Mouse (Mus musculus): ENCODE measurements around the gene Map7d1. TPM values are rescaled to one million over a fixed set of nuclear protein-coding genes. Genes with fewer than 3 reads are reported as not detected.

The Map7d1 gene
- polyA plus RNA-seq, 1 experiment from 2014 or later, result 18.2 TPM

DNA sequence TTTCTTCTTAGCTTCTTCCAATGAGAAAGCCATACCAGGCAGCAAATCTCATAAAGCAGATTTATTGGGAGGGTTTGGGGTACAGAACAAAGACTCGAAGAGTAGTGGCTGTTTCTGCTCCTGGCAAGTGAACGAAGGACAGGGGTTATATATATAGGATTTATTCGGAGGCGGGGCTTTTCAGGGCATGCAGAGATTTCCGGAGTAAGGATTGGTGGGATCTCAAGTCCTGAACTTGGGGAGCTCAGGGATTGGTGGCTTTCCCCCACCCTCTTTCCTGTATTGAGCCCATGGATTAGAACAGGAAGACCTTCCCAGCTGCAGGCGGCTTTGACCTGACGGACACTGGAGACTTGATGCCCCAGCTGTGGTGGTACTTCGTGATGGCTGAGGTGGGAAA lies 52.1 kb downstream of the Map7d1 start:
- DNase-seq (ENCODE audit: low spot score), result no peak

DNA sequence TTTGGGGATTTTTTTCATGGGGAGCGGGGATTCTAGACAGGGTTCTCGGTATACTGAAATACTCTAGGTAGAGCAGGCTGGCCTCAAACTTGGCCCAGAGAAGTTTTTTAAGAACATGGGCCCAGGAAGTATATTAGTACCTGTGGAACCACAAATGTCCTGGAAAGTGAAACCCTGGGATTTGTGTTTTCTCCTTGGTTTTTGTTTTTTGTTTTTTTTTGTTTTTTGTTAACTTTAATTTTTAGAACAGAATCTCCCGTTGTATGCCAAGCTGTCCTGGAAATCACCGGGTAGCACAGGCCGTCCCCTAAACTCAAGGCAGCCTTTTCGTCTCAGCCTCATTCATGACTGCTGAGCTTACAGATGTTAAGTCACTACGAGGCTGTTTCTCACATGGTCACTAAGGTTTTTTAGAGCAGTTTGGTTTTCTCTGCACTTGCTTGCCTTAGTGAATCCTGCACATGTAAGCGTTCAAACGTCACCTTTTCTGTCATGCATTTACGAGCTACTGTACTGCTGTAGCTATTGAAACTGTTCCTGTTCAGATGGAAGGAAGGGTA lies 52.7 kb downstream of the Map7d1 start:
- no peak for DNase-seq (ENCODE audit: low spot score)

DNA sequence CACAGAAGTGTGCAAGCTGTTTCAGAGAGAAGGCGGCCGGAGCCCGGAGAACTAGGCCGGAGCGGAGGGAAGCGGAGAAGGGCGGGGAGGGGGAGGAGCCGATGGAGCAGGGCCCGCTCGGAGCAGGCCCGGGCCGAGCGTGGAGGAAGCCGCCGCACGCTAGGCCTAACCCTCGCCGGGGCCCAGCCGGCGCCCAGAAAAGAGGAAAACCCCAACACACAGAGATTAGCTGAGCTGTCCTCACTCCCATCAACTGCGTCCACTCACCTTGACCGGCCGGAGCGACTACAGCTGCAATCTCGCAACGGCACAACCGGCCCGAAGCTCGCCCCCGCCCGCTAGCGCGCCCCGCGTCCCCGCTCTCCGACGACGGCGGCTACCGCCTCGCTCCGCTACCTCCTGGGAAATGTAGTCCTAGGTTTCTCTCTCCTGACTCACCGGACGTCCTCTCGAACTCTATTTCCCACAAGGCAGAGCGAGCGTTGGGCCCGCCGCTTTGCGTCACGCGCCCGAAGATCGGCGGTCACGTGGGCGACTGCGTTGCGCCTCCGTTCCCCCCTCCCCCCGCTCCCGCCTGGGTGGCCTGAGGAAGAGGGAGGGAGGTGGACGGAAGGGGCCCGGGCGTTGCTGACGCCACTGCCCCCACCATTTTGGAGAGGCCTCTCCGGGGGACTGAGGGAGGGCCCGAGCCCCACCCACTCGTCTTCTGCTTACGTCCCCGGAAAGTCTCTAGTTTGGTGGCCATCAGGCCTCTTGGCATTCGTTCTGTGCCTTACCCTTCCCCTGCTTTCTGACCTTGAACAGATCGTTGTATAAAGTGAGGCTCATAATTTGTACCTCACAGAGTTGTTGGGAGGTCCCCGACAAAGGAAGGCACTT lies 53.6 kb downstream of the Map7d1 start, which contains the start of gene Thrap3:
Gene Thrap3, minus strand, starts transcription at position 458 of the 879 bp plus-strand sequence.
- peak; percentile 97 for DNase-seq (ENCODE audit: low spot score)

DNA sequence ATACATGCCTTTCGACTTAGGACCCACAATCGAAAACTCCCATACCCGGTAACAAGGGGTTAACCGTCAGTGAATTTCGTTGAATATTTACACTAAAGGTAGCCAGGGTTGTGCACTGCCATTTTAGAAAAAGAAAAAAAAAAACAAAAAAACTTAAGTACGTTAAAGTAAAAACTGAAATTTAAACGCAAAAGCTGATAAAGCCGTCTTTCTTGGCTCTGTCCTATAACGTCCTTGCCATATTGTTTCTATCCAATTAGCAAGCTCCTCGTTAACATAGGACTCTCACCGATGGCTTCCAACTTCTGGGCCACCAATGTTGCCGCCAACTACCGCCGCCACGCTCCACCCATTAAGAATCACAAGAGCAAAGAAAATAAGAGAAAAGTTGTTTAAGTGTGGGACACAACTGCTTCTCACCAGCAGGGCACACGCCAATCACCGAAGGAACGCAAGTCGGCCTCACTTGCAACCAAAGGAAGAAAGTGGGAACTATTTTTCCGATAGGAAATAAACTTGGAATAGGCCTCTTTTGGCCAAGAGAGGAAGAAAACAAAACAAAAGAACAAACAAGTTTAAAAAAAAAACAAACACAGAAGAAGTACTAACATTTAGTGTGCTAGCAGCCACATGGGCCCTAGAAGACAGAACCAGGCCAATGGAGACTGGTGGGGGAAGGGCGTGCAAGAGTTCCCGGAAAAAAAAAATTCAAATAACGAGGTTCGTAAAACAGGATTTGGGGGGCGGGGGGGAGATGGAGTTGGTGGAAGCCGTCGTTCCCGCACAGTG lies 54.4 kb downstream of the Map7d1 start:
- DNase-seq (ENCODE audit: low spot score), result peak; percentile 67

DNA sequence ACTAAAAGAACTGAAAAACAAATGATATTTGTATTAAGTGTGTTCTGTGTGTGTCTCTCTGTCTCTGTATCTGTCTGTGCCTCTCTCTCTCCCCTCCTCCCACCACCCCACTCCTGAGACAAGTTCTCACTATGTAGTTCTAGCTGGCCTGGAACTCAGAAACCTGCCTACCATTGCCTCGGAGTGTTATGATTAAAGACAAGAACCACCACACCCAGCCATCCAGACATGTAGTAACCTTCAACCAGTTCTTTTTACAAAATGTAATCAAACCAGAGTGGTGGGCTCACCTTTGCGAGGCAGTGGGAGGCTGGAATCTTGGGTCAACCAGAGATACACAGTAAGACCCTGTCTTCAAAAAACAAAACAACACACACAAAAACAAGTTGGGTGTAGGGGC lies 55.5 kb downstream of the Map7d1 start:
- no peak for DNase-seq (ENCODE audit: low spot score)

DNA sequence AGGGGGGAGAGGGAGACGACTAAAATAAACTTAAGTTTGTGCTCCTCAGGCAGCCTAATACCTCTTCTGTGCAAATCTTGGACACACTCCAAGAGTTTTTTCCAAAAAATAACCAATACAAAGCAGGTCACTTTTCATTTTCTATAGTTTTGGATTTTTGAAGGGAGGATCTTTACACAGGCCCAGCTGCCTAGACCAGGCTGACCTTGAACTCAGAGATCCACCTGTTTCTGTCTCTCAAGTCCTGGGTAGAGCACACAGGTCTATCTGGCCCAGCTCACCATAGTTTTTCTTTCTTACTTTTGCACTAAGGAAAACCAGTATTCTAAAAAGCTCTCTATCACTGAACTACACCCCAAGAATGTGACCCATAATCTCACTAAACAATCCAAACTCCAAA lies 56.1 kb downstream of the Map7d1 start:
- DNase-seq (ENCODE audit: low spot score), result no peak

DNA sequence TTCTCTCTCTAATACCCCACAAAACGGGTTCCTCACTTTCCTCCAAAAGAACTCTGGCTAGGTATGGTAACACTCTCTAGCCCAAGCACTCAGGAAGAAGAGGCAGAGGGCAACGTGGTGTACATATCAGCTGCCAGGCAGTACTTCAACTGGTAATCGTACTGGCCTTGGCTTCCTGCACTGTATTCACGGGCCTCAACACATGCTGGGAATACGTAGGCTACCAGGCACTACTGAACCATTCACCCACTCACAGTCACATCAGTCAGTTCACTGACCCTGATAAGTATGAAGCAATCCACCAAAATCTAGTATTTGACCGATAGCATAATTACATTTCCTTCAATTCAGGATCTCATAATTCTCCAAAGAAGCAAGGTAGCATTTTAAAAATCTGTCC lies 56.6 kb downstream of the Map7d1 start:
- no peak for DNase-seq (ENCODE audit: low spot score)

DNA sequence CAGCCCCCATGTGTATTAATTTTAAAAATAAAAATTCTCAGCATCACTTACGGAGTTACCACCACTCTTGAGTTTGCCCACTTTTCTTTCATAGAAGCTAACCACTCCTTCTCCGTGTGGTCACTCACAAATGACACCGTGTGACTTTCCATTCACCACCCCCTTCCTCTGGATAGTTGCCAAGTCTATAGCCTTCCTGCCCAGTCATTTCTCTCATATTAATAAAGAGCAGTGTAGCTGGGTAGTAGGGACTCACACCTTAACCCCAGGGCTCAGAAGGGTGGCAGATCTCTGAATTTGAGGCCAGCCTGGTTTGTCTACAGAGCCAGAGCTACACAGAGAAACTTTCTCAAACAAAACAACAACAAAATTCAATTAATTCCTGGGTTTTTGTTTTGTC lies 58.7 kb downstream of the Map7d1 start:
- DNase-seq (ENCODE audit: low spot score), result no peak

DNA sequence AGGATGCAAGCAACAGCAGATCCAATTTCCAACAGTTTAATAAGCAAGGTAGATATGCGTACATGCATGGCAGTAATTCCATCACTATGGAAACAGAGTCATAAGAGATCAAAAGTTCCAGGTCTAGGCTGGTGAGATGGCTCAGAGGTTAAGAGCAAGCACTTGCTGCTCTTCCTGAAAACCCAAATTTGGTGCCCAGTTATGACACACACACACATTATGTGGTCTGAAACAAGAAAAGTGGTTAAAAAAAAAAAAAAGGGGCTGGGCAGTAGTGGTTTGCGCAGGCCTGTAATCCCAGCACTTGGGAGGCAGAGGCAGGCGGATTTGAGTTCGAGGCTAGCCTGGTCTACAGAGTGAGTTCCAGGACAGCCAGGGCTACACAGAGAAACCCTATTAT lies 61.2 kb downstream of the Map7d1 start:
- DNase-seq (ENCODE audit: low spot score), result no peak

DNA sequence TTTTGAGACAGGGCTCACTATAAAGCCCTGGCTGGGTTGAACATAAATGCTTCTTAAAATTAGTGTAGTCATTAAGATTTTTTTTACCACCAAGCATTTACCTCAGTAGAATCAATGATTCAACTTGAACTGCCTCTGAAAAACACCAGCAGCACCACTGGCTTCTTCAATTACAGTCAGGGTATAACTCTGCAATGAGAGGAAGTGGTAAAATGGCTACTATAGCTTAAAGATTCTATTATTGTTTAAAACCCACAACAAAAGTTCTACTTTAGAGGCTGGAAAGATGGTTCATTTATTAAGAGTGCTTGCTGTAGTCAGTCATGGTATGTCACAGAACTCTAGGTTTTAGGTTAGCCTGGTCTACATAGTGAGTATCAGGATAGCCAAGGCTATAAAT lies 61.9 kb downstream of the Map7d1 start:
- no peak for DNase-seq (ENCODE audit: low spot score)

DNA sequence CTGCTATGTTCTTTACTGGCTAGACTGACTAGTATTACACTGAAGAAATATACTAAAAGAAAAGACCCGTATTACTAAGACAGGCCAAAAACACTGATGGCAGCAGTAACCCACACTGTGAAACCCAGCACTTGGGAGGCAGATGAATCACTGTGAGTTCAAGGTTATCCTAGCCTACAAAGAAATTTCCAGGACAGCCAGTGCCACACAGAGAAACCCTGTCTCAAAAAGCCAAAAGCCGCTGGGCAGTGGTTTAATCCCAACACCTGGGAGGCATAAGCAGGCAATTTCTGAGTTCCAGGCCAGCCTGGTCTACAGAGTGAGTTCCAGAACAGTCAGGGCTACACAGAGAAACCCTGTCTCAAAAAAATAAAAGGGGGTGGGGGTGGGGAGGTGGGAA lies 65.5 kb downstream of the Map7d1 start:
- DNase-seq (ENCODE audit: low spot score), result no peak

DNA sequence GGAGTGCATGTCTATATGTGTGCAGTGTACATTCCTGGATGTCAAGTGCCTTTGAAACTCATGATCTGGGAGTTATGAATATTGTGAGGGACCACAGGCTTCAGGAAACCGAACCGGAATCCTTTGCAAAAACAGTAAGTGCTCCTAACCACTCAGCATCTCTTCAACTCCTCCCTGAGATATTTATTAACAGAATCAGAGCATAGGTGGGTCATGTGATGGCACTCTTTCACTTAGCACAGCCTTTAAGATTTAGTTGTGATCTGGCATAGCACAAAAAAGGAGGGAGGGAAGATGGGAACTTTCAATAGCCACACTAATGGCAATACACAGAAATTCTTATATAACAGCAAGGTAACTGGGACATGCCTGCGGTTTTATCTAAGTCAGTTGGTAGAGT lies 69.0 kb downstream of the Map7d1 start:
- DNase-seq (ENCODE audit: low spot score), result no peak

DNA sequence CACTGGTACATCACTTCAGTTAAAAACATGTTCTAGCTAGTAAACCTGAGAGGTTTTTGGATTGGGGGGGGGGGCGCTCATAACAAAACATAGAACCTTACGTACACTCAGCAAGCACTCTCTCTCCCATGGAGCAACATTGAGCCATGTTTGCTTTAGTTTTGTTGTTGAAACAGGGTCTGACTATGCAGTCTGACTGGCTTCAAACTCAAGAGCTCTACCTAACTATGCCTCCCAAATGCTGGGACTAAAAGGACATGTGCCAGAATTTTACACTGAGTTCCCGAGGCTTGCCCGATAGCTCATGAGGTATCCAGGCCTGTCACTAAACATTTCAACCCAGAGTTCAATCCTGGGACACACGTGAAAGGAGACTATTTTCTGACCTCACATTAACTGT lies 73.1 kb downstream of the Map7d1 start:
- no peak for DNase-seq (ENCODE audit: low spot score)

Other genes starting within 250 kb of the Map7d1 start
- gene Csf3r, start 231.8 kb downstream of the Map7d1 start, polyA plus RNA-seq (2015; fragmentation: Nextera tagmentation; extraction: Ambion mirVana), result 0.43 and 0.48 TPM in 2 replicates
- 118 and 143 TPM in 2 replicates for gene Mrps15, start 209.4 kb downstream of the Map7d1 start, polyA plus RNA-seq (2015; fragmentation: Nextera tagmentation; extraction: Ambion mirVana)
- 4.8 and 5.0 TPM in 2 replicates for gene Oscp1, start 197.8 kb downstream of the Map7d1 start, polyA plus RNA-seq (2015; fragmentation: Nextera tagmentation; extraction: Ambion mirVana)
- 55.9 and 61.0 TPM in 2 replicates for gene Lsm10, start 159.7 kb downstream of the Map7d1 start, polyA plus RNA-seq (2015; fragmentation: Nextera tagmentation; extraction: Ambion mirVana)
- gene Stk40, start 152.4 kb downstream of the Map7d1 start, polyA plus RNA-seq (2015; fragmentation: Nextera tagmentation; extraction: Ambion mirVana), result 26.5 and 28.8 TPM in 2 replicates
- gene Eva1b, start 108.6 kb downstream of the Map7d1 start, polyA plus RNA-seq (2015; fragmentation: Nextera tagmentation; extraction: Ambion mirVana), result 28.2 and 28.7 TPM in 2 replicates
- 2.2 and 2.7 TPM in 2 replicates for gene Sh3d21, start 92.9 kb downstream of the Map7d1 start, polyA plus RNA-seq (2015; fragmentation: Nextera tagmentation; extraction: Ambion mirVana)
- 173 and 202 TPM in 2 replicates for gene Thrap3, start 53.6 kb downstream of the Map7d1 start, polyA plus RNA-seq (2015; fragmentation: Nextera tagmentation; extraction: Ambion mirVana)
- gene Trappc3, start 6.0 kb upstream of the Map7d1 start, polyA plus RNA-seq (2015; fragmentation: Nextera tagmentation; extraction: Ambion mirVana), result 112 and 123 TPM in 2 replicates
- 3.1 and 3.5 TPM in 2 replicates for gene Col8a2, start 30.4 kb upstream of the Map7d1 start, polyA plus RNA-seq (2015; fragmentation: Nextera tagmentation; extraction: Ambion mirVana)
- gene Adprhl2, start 65.4 kb upstream of the Map7d1 start, polyA plus RNA-seq (2015; fragmentation: Nextera tagmentation; extraction: Ambion mirVana), result 70.4 and 73.0 TPM in 2 replicates
- gene Tekt2, start 69.3 kb upstream of the Map7d1 start, polyA plus RNA-seq (2015; fragmentation: Nextera tagmentation; extraction: Ambion mirVana), result 2.3 and 2.4 TPM in 2 replicates
- 11.1 and 13.6 TPM in 2 replicates for gene Ago3, start 173.2 kb upstream of the Map7d1 start, polyA plus RNA-seq (2015; fragmentation: Nextera tagmentation; extraction: Ambion mirVana)
- 5.2 and 6.1 TPM in 2 replicates for gene Ago1, start 212.2 kb upstream of the Map7d1 start, polyA plus RNA-seq (2015; fragmentation: Nextera tagmentation; extraction: Ambion mirVana)

All from thymus, postnatal 0 days (tissue).